Mouse (Mus musculus) brain, embryonic 14.5 days (tissue): ENCODE measurements around the gene Trpm5.

Experiments
- CTCF ChIP-seq: fragments of 200-500 bp; IDR thresholded peaks from 2 replicates; pipeline ENCODE4 v1.5.1; 2012; ENCODE audit warnings: inconsistent platforms, mild to moderate bottlenecking, moderate library complexity, borderline replicate concordance; ENCODE audit not compliant: insufficient read depth, insufficient read length; ENCODE audit errors: extremely low read depth
- POLR2A ChIP-seq: fragments of 200-500 bp; IDR thresholded peaks from 2 replicates; pipeline ENCODE4 v1.6.1; 2012; ENCODE audit warnings: mild to moderate bottlenecking, inconsistent platforms, borderline replicate concordance; ENCODE audit not compliant: poor library complexity, insufficient read depth, insufficient read length, severe bottlenecking; ENCODE audit errors: extremely low read depth

DNA sequence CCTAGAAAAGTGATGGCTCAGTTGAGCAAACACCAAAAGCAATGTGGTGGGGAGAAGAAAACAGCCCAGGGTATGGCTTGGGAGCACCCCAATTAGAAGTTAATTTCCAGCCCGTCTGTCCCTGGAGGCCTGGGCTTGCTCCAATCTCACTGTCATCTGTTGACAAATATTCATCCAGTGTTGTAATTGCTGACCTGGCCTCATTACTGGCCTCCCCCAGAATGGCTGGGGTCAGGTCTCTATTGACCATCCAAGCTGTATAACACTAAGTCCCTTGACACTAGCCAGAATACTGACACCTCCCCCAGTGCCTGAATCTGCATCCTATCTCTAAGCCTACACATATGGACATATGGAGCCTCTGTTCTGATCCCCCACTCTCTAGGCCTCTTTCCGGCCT lies 17.1 kb downstream of the Trpm5 start:
- no peak for TF ChIP-seq POLR2A
- no peak for TF ChIP-seq CTCF
